Mouse (Mus musculus) urinary bladder, postnatal 10 days (tissue): ENCODE data around the gene Uchl5.

ENCODE experiments used
- DNase-seq: peaks from one replicate; pipeline ENCODE4 v3.0.0; 2022; ENCODE audit warnings: low spot score

The Uchl5 gene

GRCm38 (mm10) chr1:143776446-143777411, at the start of gene Uchl5, which contains the start of gene Trove2:
Uchl5 (plus strand) TSS chr1:143777272.
Trove2 (minus strand) TSS chr1:143777068.
- DNase-seq: peak; percentile 95

GRCm38 (mm10) chr1:143727701-143728445, 49.2 kb upstream of the Uchl5 start:
- DNase-seq: no peak

DNA sequence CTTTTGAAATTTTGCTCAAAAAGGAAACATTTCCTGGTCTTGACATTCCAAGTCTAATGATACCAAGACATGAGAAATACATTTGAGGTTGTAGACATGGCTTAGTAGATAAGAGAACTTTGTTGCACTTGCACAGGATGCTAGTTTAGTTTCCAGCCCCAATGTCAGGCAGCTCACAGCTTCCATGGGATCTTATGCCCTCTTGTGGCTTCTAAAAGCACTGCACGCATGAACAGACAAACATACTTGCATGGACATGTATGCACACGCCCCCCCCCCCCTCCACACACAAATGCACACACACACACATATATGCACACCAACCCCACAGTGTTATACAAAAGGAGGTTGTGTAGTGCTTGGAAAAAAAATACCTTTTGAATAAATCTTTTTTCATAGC, 46.2 kb upstream of the Uchl5 start:
- no peak for DNase-seq

- no peak for DNase-seq
Observed at GRCm38 (mm10) chr1:143731691-143732090, 45.4 kb upstream of the Uchl5 start.

GRCm38 (mm10) chr1:143733914-143734410, 43.1 kb upstream of the Uchl5 start:
- DNase-seq: no peak

- no peak for DNase-seq
Observed at GRCm38 (mm10) chr1:143738811-143739210, 38.3 kb upstream of the Uchl5 start.

DNA sequence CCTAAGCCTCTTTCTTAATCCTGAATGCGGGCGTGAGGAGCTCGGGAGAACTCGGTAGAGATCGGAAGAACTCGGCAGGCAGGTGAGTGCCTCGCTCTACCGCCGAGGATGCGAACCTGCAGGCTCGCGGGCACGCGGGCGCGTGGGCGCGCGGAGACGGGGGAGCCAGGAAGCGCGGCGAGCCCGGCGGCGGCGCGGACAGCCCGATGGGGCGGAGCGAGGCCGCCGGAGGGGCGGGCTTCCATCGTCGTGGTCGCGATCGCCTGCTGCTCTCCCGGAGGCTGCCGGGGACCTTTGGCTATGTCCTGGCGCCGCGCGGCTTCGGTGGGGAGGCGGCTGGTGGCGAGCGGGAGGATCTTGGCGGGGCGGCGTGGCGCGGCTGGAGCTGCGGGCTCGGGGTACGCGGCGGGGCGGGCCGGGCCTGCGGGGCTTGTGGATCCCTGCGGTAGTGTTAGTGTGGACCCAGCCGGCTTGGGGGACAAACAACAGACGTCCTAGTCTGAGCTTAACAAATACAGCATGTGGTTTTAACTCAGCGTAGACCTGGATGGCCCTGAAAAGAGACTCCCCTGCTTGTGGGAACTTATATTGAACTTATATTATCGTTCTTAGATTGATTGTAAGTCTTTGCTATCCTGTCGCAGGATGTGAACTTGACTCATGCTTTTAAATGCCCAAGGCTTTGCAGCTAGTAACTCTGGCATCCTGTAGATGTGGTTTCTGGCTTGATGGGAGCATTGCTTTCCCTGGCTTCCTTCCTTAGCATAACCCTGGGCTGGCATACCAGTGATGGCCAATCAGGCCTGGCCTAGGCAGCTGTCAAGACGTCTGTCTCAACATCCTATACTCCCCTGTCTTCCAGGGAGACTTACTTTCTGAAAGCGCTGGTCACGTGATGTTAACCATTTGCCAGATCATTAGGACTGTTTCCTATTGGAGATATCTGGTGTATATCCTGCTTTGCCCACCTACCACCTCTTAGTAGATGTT, 37.4 kb upstream of the Uchl5 start:
- peak; percentile 36 for DNase-seq

DNA sequence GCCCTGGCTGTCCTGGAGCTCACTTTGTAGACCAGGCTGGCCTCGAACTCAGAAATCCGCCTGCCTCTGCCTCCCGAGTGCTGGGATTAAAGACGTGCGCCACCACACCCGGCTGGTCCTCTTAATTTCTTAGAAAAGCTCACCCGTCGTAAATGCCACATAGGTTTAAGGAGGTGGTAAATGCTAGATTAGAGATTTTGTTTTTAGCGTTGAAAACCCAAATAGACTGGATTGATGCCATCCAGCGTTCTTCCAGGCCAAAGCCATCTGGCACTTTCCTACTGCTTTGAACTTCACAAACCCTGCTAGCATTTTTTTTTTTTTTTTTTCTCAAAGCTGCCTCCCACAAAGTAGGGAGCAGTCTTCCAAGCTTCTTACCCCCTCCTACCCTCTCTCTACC, 36.5 kb upstream of the Uchl5 start:
- DNase-seq: no peak

DNA sequence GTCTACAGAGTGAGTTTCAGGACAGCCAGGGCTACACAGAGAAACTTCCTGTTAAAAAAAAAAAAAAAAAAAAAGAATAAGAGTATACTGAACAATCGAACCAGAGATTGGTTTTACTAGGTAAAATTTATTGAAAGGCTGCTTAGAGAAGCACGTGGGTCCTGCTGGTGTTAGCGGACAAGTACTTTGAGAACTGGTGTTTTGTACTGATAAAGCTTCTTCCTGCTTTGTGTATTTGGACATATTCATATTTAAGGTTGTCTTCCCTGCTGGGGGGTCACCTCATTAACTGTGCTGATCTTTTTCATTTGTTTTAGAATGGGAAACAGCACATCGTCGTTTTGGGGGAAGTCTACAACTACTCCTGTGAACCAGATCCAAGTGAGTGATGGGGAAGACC, 35.7 kb upstream of the Uchl5 start:
- DNase-seq: no peak

- DNase-seq: no peak
Observed at GRCm38 (mm10) chr1:143742186-143742585, 34.9 kb upstream of the Uchl5 start.

DNA sequence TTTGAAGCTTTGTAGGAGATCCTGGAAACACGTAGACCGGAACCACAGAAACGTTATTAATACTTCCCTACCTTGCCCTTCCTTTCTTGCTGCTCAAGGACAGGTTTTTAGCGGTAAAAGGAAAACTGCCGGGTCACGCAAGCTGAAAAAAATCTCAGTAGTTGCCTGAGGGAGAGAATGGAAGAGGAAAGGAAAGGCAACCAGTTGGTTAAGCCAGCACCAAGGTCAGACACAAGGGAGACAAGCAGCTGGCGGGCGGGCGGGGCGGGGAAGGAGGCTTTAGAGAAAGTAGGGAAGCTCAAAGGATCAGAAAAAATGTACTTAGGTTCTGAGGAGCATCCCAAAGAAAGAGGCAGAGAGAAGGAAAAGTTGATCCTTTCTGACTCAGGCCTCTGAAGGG, 31.2 kb upstream of the Uchl5 start:
- no peak for DNase-seq

DNA sequence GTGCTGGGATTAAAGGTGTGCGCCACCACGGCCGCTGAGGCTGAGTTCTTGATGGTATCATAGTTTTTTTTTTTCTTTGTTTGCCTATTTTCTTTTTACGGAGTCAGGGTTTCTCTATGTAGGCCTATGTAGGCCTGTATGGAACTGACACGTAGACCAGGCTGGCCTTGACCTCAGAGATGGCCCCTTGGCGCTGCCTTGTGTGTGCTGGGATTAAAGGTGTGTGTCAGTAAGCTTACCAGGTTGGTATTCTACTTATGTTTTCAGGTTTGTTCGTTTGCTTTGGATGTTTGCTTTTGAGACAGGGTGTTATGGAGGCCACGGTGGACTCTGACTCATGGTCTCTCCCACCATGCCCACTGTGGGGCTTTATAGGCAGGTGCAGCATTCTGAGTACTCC, 14.9 kb upstream of the Uchl5 start:
- no peak for DNase-seq

DNA sequence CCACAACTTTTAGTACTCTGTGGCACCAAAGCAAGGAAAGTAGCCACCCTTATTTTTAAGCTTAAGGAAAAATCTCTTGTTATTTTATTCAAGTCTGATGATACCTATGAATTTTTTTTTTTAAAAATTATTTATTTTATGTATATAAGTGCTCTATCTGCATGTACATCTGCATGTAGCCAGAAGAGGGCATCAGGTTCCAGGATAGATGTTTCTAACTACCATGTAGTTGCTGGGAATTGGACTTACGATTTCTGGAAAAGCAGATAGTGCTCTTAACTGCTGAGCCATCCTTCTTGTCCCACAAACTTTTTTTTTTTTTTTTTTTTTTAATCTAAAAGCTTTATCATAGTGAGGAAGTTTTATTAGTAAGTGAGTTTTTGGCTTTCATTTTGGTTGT, 12.6 kb upstream of the Uchl5 start:
- no peak for DNase-seq

DNA sequence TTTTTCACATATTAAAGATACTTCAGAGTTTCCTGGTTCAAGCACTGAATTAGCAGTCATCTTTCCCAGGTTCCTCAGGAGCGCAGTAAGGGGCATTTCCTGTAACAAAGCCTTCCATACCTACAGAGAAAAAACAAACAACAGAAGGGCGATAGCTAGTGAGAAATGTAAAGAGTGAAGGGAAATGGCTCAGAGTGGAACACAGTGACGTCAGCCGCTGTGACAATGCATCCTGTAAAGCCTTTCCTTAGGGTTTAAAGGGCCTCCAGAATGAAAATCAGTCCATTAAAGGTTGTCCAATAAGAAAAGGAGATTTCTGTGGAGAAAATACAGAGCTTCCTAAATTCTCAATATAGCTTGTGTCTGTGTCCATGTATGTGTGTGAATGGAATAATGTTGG, 11.3 kb upstream of the Uchl5 start:
- no peak for DNase-seq

DNA sequence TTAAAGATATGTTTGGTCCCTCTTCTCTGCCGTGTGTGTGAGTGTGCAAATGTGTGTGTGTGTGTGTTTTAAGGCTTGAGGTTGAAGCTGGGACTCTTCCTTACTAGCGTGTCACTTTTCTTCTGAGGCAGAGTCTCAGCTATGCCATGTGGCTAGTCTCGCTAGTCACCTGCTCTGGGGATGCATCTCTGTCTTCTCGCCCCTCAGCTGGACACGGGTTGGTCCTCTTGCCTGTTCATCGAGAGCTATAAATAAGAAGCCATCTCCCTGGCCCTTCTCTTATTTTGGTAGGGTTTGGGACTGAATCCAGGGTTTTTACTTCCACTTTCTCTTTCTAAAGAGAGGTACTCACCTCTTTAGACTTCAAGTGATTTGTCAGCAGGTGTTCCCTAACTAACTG, 10.8 kb upstream of the Uchl5 start:
- no peak for DNase-seq

GRCm38 (mm10) chr1:143770444-143771109, 6.5 kb upstream of the Uchl5 start:
- no peak for DNase-seq

DNA sequence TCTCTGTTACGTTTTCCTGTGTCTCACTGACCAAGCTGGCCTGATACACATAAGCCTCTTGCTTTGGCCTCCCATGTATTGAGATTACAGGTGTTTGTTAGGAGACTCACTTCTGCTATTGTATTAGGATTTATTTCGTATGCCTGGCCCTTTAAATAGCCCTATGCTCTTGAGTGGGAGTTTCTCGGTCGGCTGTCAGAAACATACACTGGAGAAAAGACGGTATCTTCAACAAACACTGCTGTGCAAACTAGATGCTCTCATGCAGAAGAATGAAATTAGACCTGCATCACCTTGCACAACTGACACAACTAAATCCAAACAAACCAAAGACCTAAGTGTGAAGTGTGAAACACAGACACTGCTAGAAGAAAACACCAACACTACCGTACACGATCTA, 4.0 kb upstream of the Uchl5 start:
- no peak for DNase-seq

GRCm38 (mm10) chr1:143773909-143774308, 3.2 kb upstream of the Uchl5 start:
- DNase-seq: no peak

DNA sequence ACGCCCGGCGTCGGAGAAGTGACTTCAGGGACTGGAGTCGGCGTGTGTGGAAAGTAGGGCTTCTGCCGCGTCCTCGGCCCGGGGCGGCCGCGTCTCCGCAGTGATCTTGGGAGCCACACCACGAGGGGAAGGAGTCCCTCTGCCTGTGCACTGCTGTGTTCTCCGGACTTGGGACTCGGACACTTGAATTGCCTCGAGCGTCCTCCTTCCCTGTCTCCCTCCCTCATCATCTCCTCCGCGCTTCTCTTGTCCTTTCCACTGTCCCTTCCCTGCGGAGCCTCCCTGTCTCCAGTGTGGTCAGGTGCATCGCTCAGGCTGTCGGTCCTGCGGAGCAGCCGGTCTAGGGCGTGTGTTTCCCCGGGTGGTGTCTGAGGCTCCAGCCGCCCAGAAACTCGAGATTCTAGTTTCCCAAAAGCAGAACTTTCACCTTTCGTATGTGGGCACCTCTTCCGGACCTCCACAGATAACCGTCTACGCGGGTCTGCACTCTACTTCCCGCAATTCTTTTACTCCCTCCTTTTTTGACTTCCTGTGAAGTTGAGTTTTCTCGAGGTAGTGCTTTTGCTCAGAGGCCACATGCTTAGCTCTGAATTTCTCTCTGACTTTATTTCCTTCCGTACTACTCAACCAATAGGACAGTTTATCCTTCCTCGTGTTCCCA, 616 bp downstream of the Uchl5 start:
- DNase-seq: no peak

DNA sequence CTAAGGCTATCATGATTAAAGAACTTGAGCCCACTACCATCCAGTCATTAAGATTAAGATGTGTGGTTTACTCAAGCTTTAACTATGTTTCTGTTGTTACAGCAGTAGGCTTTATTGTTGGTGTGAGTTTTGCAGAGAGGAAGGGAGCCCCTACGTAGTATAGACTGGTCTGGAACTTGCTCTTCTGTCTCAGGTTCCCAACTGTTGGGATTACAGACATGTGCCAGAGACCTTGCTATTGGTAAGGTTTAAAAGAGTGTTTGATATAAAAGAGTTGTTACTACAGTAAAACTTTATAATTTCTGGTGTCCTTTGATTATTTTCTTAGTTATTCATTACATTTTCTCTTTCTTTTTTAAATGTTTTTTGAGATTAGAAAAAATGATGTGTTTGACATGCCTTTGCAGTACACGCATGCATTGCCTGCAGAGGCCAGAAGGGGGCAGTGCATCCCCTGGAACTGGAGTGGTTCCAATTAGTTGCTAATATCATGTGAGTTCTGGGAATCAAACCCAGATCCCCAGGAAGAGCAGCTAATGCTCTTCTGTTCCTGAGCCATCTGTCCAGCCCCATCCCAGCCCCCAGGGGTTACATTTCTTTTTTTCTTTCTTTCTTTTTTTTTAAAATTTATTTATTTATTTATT, 11.6 kb downstream of the Uchl5 start:
- DNase-seq: no peak
